23 mouse cellular contexts compared by ENCODE assay signal in the genomic region with DNA sequence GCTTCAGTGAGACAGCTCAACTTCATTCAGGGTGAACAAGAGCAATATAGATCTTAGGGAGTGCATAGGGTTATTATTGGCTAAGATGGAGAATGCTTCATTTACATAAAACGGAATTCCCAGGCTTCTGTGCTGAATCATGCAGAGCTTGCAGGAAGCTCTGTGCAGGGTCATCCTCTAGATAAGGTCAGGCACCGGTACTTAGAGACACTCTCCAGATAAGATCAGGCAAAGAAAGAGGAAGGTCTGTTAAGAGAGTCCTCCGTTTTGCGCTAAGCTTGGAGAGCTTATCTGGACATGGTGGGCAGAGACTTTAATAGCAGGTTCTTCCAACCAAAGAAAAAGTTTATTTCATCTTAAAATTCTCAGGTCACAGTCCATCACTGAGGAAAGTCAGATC.
DNase-seq lines count a peak whose midpoint lies in the region; ATAC-seq and TF ChIP-seq lines count a peak whose summit lies in the region.
"Had no signal": no experiment of that assay in that cellular context is flagged by ENCODE, and none has a peak within 500 bp of the region (broad histone marks: within the 10 kb centered on the region; RNA-seq: fewer than 3 reads in every experiment).

No protein-coding gene starts in this region.

- DNase-seq in intestine, embryonic 14.5 days (ENCODE audit: low spot score), result peak; percentile 16
- DNase-seq in MEL (ENCODE audit: low read depth, low spot score), result peak; percentile 61
- DNase-seq in yolk sac, embryonic 10.5 days (ENCODE audit: low spot score), result peak; percentile 5
- no peak for DNase-seq in heart, postnatal 25 days (ENCODE audit: low spot score)
- no peak for DNase-seq in layer of hippocampus, postnatal 36 days
- DNase-seq: adrenal gland, adult 8-10 months; adrenal gland, postnatal 14 days; adrenal gland, postnatal 36 days; cerebellum, adult 18-20 months; cerebellum, adult 8-10 months; cerebellum, adult 9-11 months; cerebellum, postnatal 14 days; cerebellum, postnatal 36 days; embryo, embryonic 11 days had no signal

- no peak overlapping the region for H3K27ac ChIP-seq in intestine, embryonic 14.5 days (ENCODE audit: low read depth)
- H3K27ac ChIP-seq in intestine, embryonic 16.5 days (ENCODE audit: low read length), result no peak overlapping the region
- peak overlapping the region; percentile 36; the same call in 1 of the 2 replicates for H3K27ac ChIP-seq in MEL (ENCODE audit: control insufficient read depth, low read depth, low read length)
- H3K27ac ChIP-seq: embryonic facial prominence, embryonic 13.5 days; embryonic facial prominence, embryonic 15.5 days; forebrain, embryonic 10.5 days; forebrain, embryonic 12.5 days had no signal

- no peaks in the 10 kb centered on the region for H3K27me3 ChIP-seq in intestine, embryonic 14.5 days (replicated peaks; ENCODE audit: control insufficient read depth, insufficient read depth, low read length)
- no peaks in the 10 kb centered on the region for H3K27me3 ChIP-seq in intestine, embryonic 16.5 days (replicated peaks; ENCODE audit: control insufficient read depth, insufficient read depth, low read length)
- H3K27me3 ChIP-seq in MEL (ENCODE audit: control insufficient read depth in 1 of 2, insufficient read depth in 2 of 2, low read length in 2 of 2), result no peaks in the 10 kb centered on the region
- H3K27me3 ChIP-seq: embryonic facial prominence, embryonic 13.5 days; embryonic facial prominence, embryonic 15.5 days; forebrain, embryonic 12.5 days had no signal

- WGBS in intestine, embryonic 14.5 days, result 55% methylated on average over 4 of the region's 4 CpGs
- WGBS in intestine, embryonic 16.5 days, result 58% methylated on average over 4 of the region's 4 CpGs

- intact Hi-C loops in heart, postnatal 25 days (cut with DNase I), result no loop called here

- H3K79me2 ChIP-seq in MEL (ENCODE audit: control insufficient read depth, insufficient read depth, low read length, poor library complexity), result no peaks in the 10 kb centered on the region

- H3K9me3 ChIP-seq in intestine, embryonic 14.5 days (ENCODE audit: control insufficient read depth, low read length), result no peaks in the 10 kb centered on the region
- H3K9me3 ChIP-seq in intestine, embryonic 16.5 days (ENCODE audit: control insufficient read depth, low read length), result no peaks in the 10 kb centered on the region
- H3K9me3 ChIP-seq in MEL (replicated peaks; ENCODE audit: insufficient read depth, low read length), result no peaks in the 10 kb centered on the region
- H3K9me3 ChIP-seq: embryonic facial prominence, embryonic 13.5 days; embryonic facial prominence, embryonic 15.5 days; forebrain, embryonic 10.5 days; forebrain, embryonic 12.5 days had no signal

- TF ChIP-seq RAD21 in MEL (IDR thresholded peaks at IDR 0.05; ENCODE audit: low read depth, low read length), result no peak

- TF ChIP-seq EP300 in MEL (IDR thresholded peaks at IDR 0.05; ENCODE audit: low read depth in 1 of 2, low read length in 2 of 2), result peak; percentile 66 to 70

- TF ChIP-seq CTCF in MEL (IDR thresholded peaks at IDR 0.05 in 2 of 3, conservative IDR thresholded peaks at IDR 0.05 in 1 of 3; ENCODE audit: control insufficient read depth in 1 of 3, insufficient read depth in 1 of 3, low read depth in 2 of 3, low read length in 3 of 3, poor library complexity in 1 of 3, severe bottlenecking in 1 of 3), result no peak

- H3K9ac ChIP-seq in intestine, embryonic 14.5 days (ENCODE audit: low read length), result no peak overlapping the region
- H3K9ac ChIP-seq in intestine, embryonic 16.5 days (ENCODE audit: low read depth, low read length), result no peak overlapping the region
- 0 out of 2 replicates have a peak overlapping the region, but pooled peaks have one; percentile 20 for H3K9ac ChIP-seq in MEL (ENCODE audit: control insufficient read depth, low read depth, low read length, poor library complexity, severe bottlenecking)
- H3K9ac ChIP-seq: embryonic facial prominence, embryonic 13.5 days; embryonic facial prominence, embryonic 15.5 days; forebrain, embryonic 12.5 days had no signal

- ATAC-seq in intestine, embryonic 14.5 days (replicated peaks; ENCODE audit: low FRiP score, low TSS enrichment, low read depth), result no peak
- no peak for ATAC-seq in intestine, embryonic 16.5 days
- ATAC-seq: activated CD4-positive, CD25-positive, alpha-beta regulatory T cell, adult 4 months; forebrain, embryonic 14.5 days; forebrain, embryonic 16.5 days had no signal

- H3K4me1 ChIP-seq in intestine, embryonic 14.5 days (replicated peaks; ENCODE audit: control insufficient read depth, insufficient read depth, low read length), result no peaks in the 10 kb centered on the region
- no peaks in the 10 kb centered on the region for H3K4me1 ChIP-seq in intestine, embryonic 16.5 days (ENCODE audit: control insufficient read depth, insufficient read depth, low read length)
- peaks cover 0 to 11% of the 10 kb centered on the region in 2 experiments; a peak in 3 of 4 replicates for H3K4me1 ChIP-seq in MEL (ENCODE audit: control insufficient read depth in 1 of 2, insufficient read depth in 2 of 2, low read length in 2 of 2)
- H3K4me1 ChIP-seq: embryonic facial prominence, embryonic 13.5 days; embryonic facial prominence, embryonic 15.5 days; forebrain, embryonic 10.5 days; forebrain, embryonic 12.5 days had no signal

- no peak overlapping the region for H3K4me2 ChIP-seq in intestine, embryonic 14.5 days (ENCODE audit: low read length)
- no peak overlapping the region for H3K4me2 ChIP-seq in intestine, embryonic 16.5 days (ENCODE audit: low read depth, low read length)
- H3K4me2 ChIP-seq: embryonic facial prominence, embryonic 13.5 days; embryonic facial prominence, embryonic 15.5 days; forebrain, embryonic 12.5 days had no signal

- TF ChIP-seq POLR2A in MEL (IDR thresholded peaks at IDR 0.05; ENCODE audit: control insufficient read depth in 1 of 2, insufficient read depth in 1 of 2, low read depth in 1 of 2, low read length in 2 of 2, poor library complexity in 1 of 2), result no peak

- no peaks in the 10 kb centered on the region for H3K36me3 ChIP-seq in intestine, embryonic 14.5 days (ENCODE audit: control insufficient read depth, insufficient read depth, low read length)
- H3K36me3 ChIP-seq in intestine, embryonic 16.5 days (ENCODE audit: control insufficient read depth, insufficient read depth, low read length), result no peaks in the 10 kb centered on the region
- H3K36me3 ChIP-seq in MEL (ENCODE audit: control insufficient read depth in 1 of 2, insufficient read depth in 2 of 2, low read length in 2 of 2), result peaks cover 0 to 9% of the 10 kb centered on the region in 2 experiments; a peak in 2 of 4 replicates
- H3K36me3 ChIP-seq: embryonic facial prominence, embryonic 13.5 days; embryonic facial prominence, embryonic 15.5 days; forebrain, embryonic 10.5 days; forebrain, embryonic 12.5 days had no signal

- H3K4me3 ChIP-seq in intestine, embryonic 14.5 days (ENCODE audit: low read depth, low read length), result no peak overlapping the region
- H3K4me3 ChIP-seq in intestine, embryonic 16.5 days (ENCODE audit: low read length), result no peak overlapping the region
- peak overlapping the region in 1 of 2 experiments; percentile 21; a peak in 1 of 4 replicates for H3K4me3 ChIP-seq in MEL (ENCODE audit: control insufficient read depth in 1 of 2, insufficient read depth in 1 of 2, low read depth in 2 of 2, low read length in 2 of 2)
- H3K4me3 ChIP-seq: embryonic facial prominence, embryonic 13.5 days; embryonic facial prominence, embryonic 15.5 days; erythroblast, embryonic 14.5 days; forebrain, embryonic 10.5 days; forebrain, embryonic 12.5 days had no signal

TF ChIP-seq in MEL, 35 proteins besides CTCF, POLR2A, EP300 and RAD21:
- TF ChIP-seq SIN3A (IDR thresholded peaks at IDR 0.05; ENCODE audit: low read length) (0 out of 2 replicates have a peak, but pooled peaks have one; percentile 29), TCF12 (IDR thresholded peaks at IDR 0.05; ENCODE audit: low read depth, low read length) (peak; percentile 55), ELF1 (IDR thresholded peaks at IDR 0.05; ENCODE audit: low read depth, low read length) (peak; percentile 35; the same call in 1 of the 2 replicates), MXI1 (IDR thresholded peaks at IDR 0.05; ENCODE audit: low read depth, low read length) (no peak), GATA1 (IDR thresholded peaks at IDR 0.05; ENCODE audit: low read depth, low read length) (peak; percentile 82), ETS1 (IDR thresholded peaks at IDR 0.05; ENCODE audit: low read depth, low read length) (peak; percentile 82), MYB (IDR thresholded peaks at IDR 0.05; ENCODE audit: low read depth, low read length) (0 out of 2 replicates have a peak, but pooled peaks have one; percentile 23), MAZ (IDR thresholded peaks at IDR 0.05; ENCODE audit: low read depth, low read length) (no peak), RCOR1 (IDR thresholded peaks at IDR 0.05; ENCODE audit: low read depth, low read length) (peak; percentile 67), MAFK (IDR thresholded peaks at IDR 0.05; ENCODE audit: borderline replicate concordance, low read depth, low read length) (no peak; the same call in 1 of the 2 replicates)

Comparison
In these comparisons a context has a peak if more than half of its experiments do, and no peak if none do; other contexts are left out.
1. DNase-seq: peak in intestine, embryonic 14.5 days (single experiment), MEL (single experiment) and yolk sac, embryonic 10.5 days (single experiment); none in heart, postnatal 25 days (single experiment) and layer of hippocampus, postnatal 36 days (0 of 2).